Mouse (Mus musculus) gastrocnemius, adult 8-10 months (tissue): ENCODE measurements around the gene Rrn3. TPM values are rescaled to one million over a fixed set of nuclear protein-coding genes. Genes with fewer than 3 reads are reported as not detected.

ENCODE experiments used
- DNase-seq, 2 experiments: peaks; one replicate each; pipeline ENCODE4 v3.0.0; 2022; ENCODE audit warnings: low spot score in 2 of 2
- microRNA-seq: library from miRNA; unstranded; fragments of <30 nt; microRNA quantifications from one replicate; pipeline ENCODE4 v1.2.0, GENCODE M21; 2022
- total RNA-seq, 4 experiments: library from RNA; stranded (reverse); gene quantifications; 2 replicates each; pipeline ENCODE4 v1.2.4; 2022

The Rrn3 gene
- total RNA-seq, 4 experiments from 2014 or later = 35.0 to 39.0 (median 37.4) TPM

GRCm38 (mm10) chr16:13846675-13847074, 66.2 kb downstream of the Rrn3 start:
- DNase-seq = no peak

GRCm38 (mm10) chr16:13848310-13848709, 67.8 kb downstream of the Rrn3 start:
- DNase-seq = no peak

GRCm38 (mm10) chr16:13851446-13851845, 70.9 kb downstream of the Rrn3 start:
- no peak for DNase-seq

GRCm38 (mm10) chr16:13853886-13854285, 73.4 kb downstream of the Rrn3 start:
- DNase-seq = no peak

Small RNA genes lying within 50 kb of the gene (microRNA-seq; reads per million reads assigned to microRNA genes)
- gene Gm27734 = not detected

Other genes with a start within 250 kb of the Rrn3 start
- 1 to 10 TPM; 5.5 to 7.6 (median 6.3) TPM for gene Parn, start 112.5 kb upstream of the Rrn3 start, total RNA-seq
- gene Bfar, start 108.8 kb upstream of the Rrn3 start, total RNA-seq = 10 to 100 TPM; 30.8 to 34.9 (median 34.5) TPM
- 1 to 10 TPM; 1.5 to 2.9 (median 1.9) TPM for gene 3110001I22Rik, start 108.8 kb upstream of the Rrn3 start, total RNA-seq
- gene Pla2g10, start 49.7 kb upstream of the Rrn3 start, total RNA-seq = not detected
- gene Ntan1, start 38.1 kb downstream of the Rrn3 start, total RNA-seq = 10 to 100 TPM; 39.9 to 45.9 (median 44.7) TPM
- gene Pdxdc1, start 122.4 kb downstream of the Rrn3 start, total RNA-seq = 10 to 100 TPM; 48.2 to 53.4 (median 50.5) TPM
- gene Mpv17l, start 122.5 kb downstream of the Rrn3 start, total RNA-seq = 1 to 10 TPM in 1 of 4 experiments, under 1 TPM in 3; 0.36 to 1.3 (median 0.97) TPM
- under 1 TPM in 1 of 4 experiments, not detected in 3; 0.17 TPM for gene 2900011O08Rik, start 205.9 kb downstream of the Rrn3 start, total RNA-seq
- not detected for gene Ifitm7, start 206.2 kb downstream of the Rrn3 start, total RNA-seq